Mouse (Mus musculus) forelimb bud, embryonic 11.5 days (tissue): ENCODE data around the gene Nusap1.
"Not testable (repeated sequence)": the region's sequence is repeated elsewhere in the genome, so short reads cannot be mapped to it uniquely, and the experiment has no call there.

Experiments
- DNase-seq: peaks from one replicate; pipeline ENCODE4 v3.0.0-alpha.2; 2012; ENCODE audit warnings: low read depth, low spot score

Nusap1 gene

GRCm38 (mm10) chr2:119618199-119618982 lies at the start of gene Nusap1, which contains the start of gene Oip5:
Nusap1 (plus strand) TSS chr2:119618298.
Oip5 (minus strand) TSS chr2:119618469.
- peak; percentile 98 for DNase-seq

- no peak for DNase-seq
These were observed 45.6 kb upstream of the Nusap1 start for GRCm38 (mm10) chr2:119572471-119572870.

- DNase-seq = no peak
These were observed 36.5 kb upstream of the Nusap1 start for GRCm38 (mm10) chr2:119581571-119581970.

GRCm38 (mm10) chr2:119583439-119583838 lies 34.7 kb upstream of the Nusap1 start:
- DNase-seq = no peak

- no peak for DNase-seq
These were observed 33.8 kb upstream of the Nusap1 start for GRCm38 (mm10) chr2:119584282-119584681.

GRCm38 (mm10) chr2:119587383-119587782 lies 30.7 kb upstream of the Nusap1 start:
- DNase-seq = peak; percentile 47

GRCm38 (mm10) chr2:119591247-119591646 lies 26.9 kb upstream of the Nusap1 start:
- no peak for DNase-seq

- DNase-seq = no peak
These were observed 24.4 kb upstream of the Nusap1 start for GRCm38 (mm10) chr2:119593765-119594112.

GRCm38 (mm10) chr2:119594113-119594981 lies 23.8 kb upstream of the Nusap1 start:
- DNase-seq = peak; percentile 99

GRCm38 (mm10) chr2:119595308-119595707 lies 22.8 kb upstream of the Nusap1 start:
- DNase-seq = no peak

GRCm38 (mm10) chr2:119596781-119597330 lies 21.2 kb upstream of the Nusap1 start:
- no peak for DNase-seq

- no peak for DNase-seq
These were observed 17.1 kb upstream of the Nusap1 start for GRCm38 (mm10) chr2:119601027-119601426.

- not testable (repeated sequence) for DNase-seq
These were observed 16.5 kb upstream of the Nusap1 start for GRCm38 (mm10) chr2:119601575-119601974.

- DNase-seq = no peak
These were observed 15.6 kb upstream of the Nusap1 start for GRCm38 (mm10) chr2:119602488-119602887.

- no peak for DNase-seq
These were observed 14.2 kb upstream of the Nusap1 start for GRCm38 (mm10) chr2:119603909-119604308.

- DNase-seq = no peak
These were observed 12.6 kb upstream of the Nusap1 start for GRCm38 (mm10) chr2:119605361-119605973.

GRCm38 (mm10) chr2:119607023-119607422 lies 11.1 kb upstream of the Nusap1 start:
- DNase-seq = no peak

GRCm38 (mm10) chr2:119617841-119618198 lies 278 bp upstream of the Nusap1 start:
- DNase-seq = no peak

GRCm38 (mm10) chr2:119619002-119619401 lies 904 bp downstream of the Nusap1 start:
- not testable (repeated sequence) for DNase-seq

- DNase-seq = no peak
These were observed 3.2 kb downstream of the Nusap1 start for GRCm38 (mm10) chr2:119621302-119621701.

GRCm38 (mm10) chr2:119636781-119637180 lies 18.7 kb downstream of the Nusap1 start:
- no peak for DNase-seq
